Mouse (Mus musculus): ENCODE measurements around the gene Dnah6. TPM values are rescaled to one million over a fixed set of nuclear protein-coding genes. Genes with fewer than 3 reads are reported as not detected.

The Dnah6 gene
- 0.04 TPM for polyA plus RNA-seq (2017; shearing (Covaris generic))

GRCm38 (mm10) chr6:73221189-73221957 lies at the start of gene Dnah6:
TSS of gene Dnah6 (minus strand) at chr6:73221651.

GRCm38 (mm10) chr6:73248237-73249048 lies 27.0 kb upstream of the Dnah6 start, which contains the start of gene Suclg1:
TSS of gene Suclg1 (plus strand) at chr6:73248382.

Other genes with a start within 250 kb of the Dnah6 start
- gene Suclg1, start 26.7 kb upstream of the Dnah6 start, polyA plus RNA-seq (2017; shearing (Covaris generic)): 137 TPM
- not detected for gene 4931417E11Rik, start 248.0 kb upstream of the Dnah6 start, polyA plus RNA-seq (2017; shearing (Covaris generic))